Mouse (Mus musculus) frontal cortex, adult 2 months (tissue): ENCODE results near the gene Tmem132b. TPM values are rescaled to one million over a fixed set of nuclear protein-coding genes. Genes with fewer than 3 reads are reported as not detected.
A peak's percentile ranks its signal among the peaks of the same experiment; 100 is the strongest.

ENCODE experiments used
- DNase-seq, 2 experiments: peaks; one replicate each; pipeline ENCODE4 v3.0.0; 2022; ENCODE audit warnings: low spot score in 1 of 2; ENCODE audit errors: extremely low spot score in 1 of 2
- polyA plus RNA-seq: library from polyadenylated mRNA; depleted of rRNA; stranded (reverse); fragments of >200 nt; gene quantifications from 2 replicates; pipeline ENCODE4 v1.2.3, GENCODE M21; 2012

The Tmem132b gene
- polyA plus RNA-seq, 1 experiment = 26.8 TPM

DNA sequence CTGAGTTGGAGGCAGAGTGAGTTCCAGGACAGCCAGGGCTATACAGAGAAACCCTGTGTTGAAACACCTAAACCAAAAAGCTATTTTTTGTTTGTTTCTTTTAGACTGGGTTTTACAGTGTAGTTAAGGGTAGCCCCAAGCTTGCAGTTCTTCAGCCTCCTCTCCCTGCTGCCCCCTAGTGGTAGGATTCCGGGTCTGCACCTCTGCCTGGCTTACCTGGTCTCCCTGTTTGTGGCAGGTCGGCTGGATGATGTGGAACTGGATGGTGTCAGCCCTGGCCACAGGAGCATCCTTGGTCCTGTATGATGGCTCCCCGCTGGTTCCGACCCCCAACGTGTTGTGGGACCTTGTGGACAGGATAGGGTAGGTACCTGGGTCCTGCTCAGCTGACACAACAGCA is 22.0 kb upstream of the Tmem132b start:
- peak in 1 of 2 experiments; percentile 70 for DNase-seq

DNA sequence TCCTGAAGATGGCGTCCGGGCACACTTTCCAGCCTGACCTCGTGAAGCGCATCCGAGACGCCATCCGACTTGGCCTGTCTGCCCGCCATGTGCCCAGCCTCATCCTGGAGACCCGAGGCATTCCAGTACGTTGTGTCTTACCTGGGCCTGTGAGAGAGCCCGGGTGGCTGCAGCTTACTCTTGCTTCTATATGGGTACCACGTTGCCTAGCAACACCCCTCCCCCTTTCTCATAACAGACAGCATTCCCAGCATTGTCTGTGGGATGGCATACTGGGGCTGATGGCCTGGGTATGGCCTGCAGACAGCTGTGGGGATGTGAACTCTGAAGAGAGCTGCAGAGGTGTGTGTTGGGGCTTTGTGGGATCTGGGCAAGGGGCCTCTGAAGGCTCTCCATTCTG is 16.6 kb upstream of the Tmem132b start:
- peak in 1 of 2 experiments; percentile 35 for DNase-seq

DNA sequence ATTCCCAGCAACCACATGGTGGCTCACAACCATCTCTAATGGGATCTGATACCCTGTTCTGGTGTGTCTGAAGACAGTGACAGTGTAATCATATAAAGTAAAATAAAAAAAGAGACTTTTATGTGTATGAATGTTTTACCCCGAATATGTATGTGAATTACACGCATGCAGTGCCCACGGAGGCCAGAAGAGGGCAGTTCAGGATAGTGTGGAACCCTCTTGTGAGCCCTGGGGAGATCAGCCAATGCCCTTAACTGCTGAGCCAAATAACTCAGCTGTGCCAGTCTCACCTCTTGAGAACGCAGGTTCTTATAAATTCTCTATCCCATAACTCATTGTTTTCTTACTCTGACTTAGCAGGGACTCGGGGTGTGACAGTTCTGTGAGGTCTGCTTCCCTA is 12.9 kb upstream of the Tmem132b start:
- DNase-seq = peak in 1 of 2 experiments; percentile 76

DNA sequence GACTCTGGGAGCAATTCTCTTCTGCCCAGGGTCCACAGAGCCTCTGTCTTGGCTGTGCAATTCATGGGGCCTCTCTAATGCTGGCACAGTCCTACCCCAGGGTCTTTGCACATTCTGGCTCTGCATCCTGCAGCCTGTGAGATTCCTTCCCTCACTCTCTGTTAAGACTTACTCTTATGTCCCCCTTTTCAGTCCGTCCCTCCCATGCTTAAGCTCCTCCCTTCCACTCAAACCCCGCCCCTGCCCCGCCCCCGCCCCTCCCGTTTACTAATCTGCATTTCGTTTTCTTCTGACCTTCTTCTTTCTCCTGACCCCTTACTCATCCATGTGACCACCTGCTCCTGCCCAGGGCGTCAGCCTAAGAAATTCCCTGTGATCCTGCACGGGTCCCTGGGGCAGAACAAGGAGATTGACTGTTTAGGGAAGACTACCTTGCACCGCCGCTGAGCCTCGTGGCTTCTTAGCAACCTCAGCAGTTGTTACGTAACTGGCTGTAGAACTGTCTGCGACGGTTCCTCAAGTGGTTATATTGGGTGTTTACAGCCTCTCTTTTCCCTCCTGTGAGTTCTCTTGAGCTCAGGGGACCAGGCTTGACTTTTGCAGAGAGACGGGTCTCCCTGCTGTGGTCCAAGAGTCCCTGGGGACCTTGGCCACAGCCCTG is 10.5 kb upstream of the Tmem132b start:
- peak in 1 of 2 experiments; percentile 64 for DNase-seq

DNA sequence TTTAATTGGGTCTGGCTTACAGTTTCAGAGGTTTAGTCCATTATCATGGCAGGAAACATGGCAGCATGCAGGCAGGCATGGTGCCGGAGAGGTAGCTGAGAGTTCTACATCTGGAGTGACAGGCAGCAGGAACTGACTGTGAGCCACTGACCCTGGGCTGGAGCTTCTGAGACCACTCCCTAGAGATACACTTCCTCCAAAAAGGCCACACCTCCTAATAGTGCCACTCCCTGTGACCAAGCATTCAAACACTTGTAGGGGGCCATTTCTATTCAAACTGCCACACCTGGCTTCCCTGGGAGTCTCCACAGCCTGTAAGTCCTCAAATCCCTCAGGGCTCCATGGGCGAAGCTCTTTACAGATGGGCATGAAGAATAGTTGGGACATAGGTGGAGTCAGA is 8.2 kb upstream of the Tmem132b start:
- no peak for DNase-seq

DNA sequence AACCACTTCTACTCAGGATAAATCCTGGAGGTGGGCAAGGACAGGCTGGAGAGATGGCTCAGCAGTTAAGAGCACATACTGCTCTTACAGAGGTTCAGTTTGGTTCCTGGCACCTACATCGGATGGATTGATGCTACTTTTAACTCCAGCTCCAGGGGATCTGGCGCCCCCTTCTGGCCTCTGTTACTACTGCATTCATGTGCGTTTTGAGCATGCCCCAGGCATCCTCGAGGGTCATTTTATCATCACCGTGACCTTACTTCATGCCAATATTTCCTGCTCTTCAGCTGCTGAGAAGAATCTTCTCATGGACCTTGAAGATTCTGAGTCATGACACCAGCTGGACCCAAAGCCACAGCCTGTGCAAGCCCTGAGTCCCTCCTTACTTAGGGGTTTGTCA is 6.1 kb upstream of the Tmem132b start:
- no peak for DNase-seq

DNA sequence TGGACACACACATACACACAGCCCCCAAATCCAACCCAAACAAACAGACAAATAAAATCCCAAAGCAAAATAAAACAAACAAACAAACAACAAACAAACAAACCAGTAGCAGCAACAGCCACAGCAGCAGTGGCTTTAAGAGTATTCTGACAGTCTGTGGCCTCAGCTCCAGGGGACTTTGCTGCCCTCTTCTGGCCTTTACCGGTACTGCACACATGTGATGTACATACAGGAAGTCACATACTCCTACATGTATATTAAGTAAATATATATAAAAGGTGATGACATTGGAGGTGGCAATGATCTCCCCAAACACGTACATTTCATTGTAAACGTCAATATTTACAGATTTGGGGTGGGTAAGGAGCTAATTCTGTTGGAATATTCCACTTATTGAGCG is 5.1 kb upstream of the Tmem132b start:
- DNase-seq = peak in 1 of 2 experiments; percentile 47

DNA sequence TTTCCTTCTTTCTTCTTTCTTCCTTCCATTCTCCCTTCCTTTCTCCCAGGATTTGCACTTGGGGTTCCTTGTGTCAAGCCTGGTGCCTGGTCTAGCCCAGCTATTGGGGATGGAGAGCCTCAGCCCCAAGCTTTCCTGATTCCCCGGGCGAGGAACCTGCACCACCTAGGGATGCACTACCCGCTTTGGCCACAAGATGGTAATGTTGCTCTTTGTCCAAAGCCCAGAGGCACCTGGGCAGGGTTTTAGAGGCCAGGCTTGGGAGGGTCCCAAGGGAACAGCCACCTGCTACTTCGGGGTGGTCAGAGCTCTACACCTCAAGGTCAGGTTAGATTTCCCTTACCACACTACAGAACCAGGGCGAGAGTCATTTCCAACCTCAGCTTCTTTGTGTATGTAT is 2.5 kb upstream of the Tmem132b start:
- peak in 1 of 2 experiments; percentile 94 for DNase-seq

DNA sequence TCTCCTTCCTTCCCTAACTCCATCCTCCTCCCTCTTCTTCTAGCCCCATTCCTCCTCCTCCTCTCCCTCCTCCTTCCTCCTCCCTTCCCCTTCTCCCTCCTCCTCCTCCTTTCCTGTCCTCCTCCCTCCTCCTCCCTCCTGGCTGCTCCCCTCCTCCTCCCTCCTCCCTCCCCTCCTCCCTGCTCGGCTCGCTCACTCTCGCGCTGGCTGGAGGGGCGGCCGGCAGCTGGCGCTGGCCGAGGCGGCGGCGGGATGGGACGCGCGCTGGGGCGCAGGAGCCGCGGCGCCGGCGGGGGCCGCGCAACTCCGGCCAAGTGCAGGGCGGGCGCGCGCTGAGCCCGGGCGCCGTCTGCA is 594 bp downstream of the Tmem132b start:
- peak in 1 of 2 experiments; percentile 66 for DNase-seq

DNA sequence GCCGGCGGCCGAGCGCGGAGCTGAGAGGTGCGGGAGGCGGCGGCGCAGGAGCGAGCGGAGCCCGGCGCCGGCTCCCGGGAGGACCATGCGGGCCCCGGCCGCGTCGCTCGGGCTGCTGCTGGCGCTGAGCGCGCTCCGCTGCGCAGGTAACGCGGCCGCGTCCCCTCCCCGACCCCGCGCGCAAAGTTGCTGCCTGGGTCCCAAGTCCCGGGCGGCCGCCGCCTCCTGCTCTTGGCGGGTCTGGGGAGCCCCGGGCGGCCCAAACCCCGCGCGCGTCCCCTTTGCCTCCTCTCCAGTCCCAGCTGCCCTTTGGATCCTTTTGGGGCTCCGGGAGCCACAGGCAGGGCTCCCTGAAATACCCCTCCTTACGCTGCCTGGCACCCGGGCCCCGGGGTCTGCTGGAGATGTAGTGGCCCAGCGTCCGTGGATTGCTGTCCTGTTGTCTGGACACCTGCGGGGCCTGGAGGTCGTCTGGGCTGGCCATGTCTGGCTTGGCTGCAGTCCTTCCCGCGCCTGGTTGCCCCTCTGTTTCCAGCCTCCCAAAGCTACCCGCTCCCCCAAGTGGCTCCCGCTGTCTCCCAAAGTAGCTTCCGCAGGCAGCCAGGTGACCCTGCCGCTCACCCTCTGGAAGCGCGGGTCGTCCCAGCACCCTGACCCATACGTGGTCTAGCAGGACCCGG is 1.1 kb downstream of the Tmem132b start:
- no peak for DNase-seq

DNA sequence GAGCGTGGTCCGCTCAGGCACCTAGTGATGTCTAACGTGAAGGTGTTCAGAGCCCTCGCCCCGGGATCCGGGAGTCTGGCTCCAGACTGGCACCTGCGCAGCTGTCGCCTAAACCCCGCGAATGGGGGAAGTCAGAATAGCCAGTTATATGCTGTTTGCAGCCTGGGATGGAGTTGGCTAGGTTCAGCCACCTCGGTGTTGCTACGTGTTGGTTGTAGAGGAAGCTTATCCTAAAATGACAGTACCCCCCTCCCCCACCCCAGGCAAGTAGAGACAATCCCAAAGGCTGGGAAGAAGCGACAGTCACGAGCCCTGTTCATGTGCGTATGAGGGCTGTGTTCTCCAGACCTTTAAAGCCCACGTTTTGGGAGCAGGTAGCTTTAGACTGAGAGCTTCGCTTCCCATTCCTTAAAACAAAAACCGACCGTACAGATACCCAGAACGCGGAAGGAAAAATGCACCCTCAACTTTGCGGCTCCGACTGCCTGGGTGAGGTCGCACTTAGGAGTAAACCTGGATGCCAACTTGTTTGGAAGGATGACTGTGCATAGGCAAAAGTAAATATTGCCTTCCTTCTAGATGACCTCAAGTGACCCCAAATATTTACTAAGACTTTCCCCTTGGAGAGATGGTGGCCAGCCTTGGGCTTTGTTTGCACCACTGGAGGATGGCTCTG is 1.8 kb downstream of the Tmem132b start:
- peak in 1 of 2 experiments; percentile 66 for DNase-seq

DNA sequence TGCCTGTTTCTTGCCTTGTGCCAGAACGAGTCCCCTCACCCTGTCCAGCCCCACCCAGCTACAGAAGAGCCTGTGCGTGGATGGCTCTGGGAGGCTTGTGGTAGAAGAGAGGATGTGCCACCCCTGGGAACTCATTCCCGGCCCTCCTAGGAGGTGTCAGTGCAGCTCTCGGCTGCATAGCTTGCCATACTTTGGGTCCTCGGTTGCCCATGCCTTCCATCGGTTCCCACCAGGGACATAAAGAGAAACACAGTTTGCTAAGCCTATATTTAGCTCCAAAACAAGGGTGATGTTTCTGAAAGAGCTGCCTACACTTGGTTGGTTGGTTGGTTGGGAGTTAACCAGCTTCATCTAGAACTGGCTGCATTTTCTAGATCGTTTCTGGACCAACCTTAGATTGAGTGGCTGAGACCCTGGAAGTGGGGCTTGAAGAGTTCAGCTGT is 2.6 kb downstream of the Tmem132b start:
- peak in 1 of 2 experiments; percentile 52 for DNase-seq

DNA sequence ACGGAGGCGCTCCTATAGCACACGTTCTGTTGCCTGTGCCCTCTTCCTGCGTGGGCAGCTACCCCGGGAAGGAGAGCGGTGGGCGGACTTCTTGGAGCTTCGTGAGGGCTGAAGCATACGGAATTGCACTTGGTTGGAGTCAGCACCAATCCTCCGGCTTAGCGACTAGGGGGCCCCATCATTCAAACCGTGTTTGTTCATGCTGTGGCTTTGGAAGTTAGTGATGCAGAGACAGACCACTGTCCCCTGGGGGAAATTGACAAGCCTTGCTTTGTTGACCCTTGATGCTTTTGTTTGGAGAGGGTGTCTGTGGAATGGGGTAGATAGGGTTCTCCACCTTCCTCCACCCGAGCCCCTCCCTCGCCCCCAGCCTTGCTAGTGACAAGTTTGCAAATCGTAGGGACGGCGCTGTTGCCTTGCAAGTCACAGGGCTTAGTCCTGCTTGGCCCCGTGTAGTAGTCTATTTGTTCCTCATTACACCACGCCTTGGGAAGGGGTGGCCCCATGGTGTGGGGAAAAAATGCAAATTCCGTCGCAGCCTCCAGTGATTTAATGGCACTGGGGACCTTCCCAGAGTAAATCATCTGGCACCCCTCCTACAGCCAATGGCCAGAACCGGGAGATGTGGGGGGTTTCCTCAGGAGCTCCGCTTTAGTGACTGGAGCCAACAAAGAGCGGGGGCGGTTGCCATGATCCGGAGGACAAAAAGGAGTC is 3.2 kb downstream of the Tmem132b start:
- peak; percentile 57 to 89 for DNase-seq

DNA sequence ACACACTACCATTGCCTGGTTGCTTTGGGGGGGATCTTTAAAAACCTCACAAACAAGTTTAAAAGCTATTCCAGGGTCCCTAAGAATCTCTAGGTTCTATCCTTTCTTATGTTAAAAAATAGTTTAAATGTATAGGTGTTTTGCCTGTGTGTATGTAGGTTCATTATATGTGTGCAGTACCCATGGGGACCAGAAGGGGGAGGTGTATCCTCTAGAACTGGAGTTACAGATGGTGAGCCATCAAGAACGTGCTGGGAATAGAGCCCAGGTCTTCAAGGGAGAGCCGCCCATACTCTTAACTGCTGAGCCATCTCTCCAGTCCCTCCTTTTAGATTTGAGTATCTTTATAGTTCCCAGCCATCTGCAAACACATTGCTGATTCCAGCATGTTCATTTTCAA is 13.5 kb downstream of the Tmem132b start:
- no peak for DNase-seq

DNA sequence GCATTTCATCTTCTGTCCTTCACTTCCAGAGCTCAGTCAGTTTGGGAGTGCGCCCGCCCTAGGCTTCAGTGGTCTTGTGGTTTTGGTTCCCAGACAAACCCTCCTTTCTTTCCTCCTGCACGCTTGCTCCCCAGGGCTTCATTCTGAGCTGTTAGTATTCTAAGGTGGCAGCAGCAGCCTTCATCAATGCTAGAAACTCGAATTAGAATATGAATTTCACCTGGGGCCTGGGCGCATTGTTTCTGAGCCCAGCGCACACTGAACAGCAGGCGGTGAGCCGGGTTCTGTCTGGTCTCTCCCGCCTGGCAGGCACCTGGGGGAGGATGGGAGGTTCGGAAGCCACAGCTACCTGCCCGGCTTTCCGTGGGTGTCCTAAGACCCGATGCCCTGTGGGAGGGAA is 14.7 kb downstream of the Tmem132b start:
- DNase-seq = no peak

DNA sequence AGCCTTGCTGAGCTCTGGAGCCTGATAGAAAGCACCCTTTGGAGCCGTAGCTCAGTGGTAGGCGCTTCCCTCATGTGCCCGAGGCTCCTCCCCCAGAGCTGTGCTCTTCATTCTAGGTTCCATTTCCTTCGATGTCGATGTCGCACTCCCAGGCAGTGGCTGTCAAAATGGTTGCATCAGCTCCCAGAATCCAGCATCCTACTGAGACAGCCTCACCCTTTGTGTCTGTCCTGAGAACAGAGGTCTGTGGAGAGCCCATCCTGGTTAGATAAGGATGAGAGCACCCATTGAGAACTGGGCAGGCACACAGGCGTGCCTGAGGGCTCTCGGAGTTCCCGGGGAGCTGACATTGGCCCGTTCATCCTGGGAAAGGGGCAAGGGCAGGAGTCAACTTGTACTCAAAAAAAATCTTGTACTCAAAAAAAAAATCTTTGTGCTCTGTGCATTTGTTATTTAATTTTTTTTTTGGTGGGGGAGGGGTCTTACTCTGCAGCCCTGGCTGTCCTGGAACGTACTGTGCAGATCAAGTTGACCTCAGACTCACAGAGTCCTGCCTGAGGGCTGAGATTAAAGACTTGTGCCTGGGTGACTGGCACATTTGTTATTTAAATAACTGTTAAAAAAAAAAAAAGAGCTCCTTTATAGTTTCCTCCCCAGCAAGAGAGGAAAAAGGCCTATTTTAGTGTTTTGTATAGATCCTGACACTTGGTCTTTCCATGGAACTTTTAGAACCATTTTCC is 18.3 kb downstream of the Tmem132b start:
- DNase-seq = no peak

DNA sequence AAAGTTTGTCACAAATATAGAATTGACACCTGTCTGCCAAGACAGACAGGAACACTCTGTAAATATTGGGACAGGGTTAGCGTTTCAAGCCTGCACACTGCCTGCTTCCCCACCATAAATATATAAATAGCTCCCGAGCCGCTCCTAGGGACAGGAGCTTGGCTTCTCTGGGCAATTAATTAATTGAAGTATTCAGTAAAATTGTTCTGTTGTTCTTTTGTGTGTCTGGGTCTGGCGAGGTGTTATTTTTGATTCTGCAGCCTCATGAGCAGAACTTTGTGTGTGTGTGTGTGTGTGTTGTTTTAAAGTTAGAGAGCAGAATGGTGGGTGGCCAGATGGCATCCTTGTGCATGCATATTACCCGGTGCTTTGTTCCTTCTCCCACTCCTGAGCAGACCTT is 24.2 kb downstream of the Tmem132b start:
- no peak for DNase-seq

DNA sequence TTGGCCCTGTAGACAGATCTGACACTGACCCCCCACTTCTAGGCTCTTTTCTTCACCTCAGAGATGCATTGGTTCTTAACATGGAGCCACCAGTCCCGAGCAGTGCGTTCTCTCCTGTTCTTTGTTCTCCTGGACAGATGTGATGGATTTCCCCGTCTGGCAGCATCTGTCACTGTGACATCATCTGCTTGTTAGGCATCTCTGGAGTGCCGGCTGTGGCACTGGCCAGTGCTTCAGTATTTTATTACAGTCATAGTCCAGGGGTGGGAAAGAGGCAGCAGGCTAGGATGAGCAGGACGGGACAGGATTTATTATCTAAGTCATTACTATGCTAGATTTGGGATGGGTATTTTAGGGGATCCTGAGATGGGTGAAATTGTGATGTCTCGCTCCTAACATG is 31.9 kb downstream of the Tmem132b start:
- DNase-seq = no peak

DNA sequence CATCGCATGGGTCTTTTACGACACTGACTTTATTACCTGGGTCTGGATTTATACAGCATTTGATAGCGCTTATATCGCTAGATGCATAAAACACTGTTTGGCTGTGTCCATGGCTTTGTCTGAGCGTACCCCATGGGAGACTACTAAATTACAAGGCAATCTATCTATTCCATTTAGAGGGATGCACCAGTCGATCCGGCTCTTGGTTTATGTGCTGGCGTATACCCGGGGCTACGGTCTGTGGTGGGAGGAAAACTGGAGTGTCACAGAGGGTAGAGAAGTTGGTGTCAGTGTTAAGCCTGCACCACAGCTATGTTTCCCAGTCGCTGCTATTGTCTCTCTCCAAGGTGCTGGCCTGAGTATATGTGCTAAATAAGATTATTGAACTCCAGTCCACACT is 34.2 kb downstream of the Tmem132b start:
- no peak for DNase-seq

DNA sequence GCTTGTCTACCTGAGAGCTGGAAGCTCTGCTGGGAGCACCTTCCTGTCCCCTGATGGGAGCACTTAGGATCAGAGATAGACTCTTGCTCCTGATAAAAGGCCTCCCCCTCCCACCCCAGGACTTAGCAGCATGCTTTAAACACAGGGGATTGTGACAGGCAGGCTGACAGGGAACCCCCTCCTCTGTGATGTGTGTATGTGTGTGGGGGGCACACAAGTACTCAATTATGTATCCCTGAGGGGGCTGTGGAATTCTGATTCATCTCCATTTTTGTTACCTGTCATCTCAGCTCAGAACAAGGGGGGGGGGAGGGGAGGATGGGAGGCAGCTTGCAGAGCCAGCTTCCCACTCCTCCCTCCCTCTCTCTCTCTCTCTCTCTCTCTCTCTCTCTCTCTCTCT is 36.9 kb downstream of the Tmem132b start:
- DNase-seq = no peak

DNA sequence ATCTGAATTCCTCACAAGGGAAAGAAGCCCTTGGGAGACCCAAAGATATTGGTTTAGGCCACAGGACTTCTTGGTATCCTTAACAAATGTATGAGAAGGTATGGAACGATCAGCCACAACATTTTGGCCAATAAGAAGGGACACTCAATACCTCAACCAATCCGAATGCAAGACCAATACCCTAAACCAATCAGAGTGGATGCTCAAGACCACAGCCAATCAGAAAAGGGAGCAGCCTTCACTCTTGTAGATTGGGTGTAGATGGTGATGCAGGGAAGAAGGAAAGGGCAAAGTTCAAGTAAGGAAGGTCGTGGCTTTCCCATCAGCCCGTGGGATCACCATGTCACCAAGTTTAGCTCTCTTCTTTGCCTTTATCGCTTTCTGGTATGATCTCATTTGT is 40.4 kb downstream of the Tmem132b start:
- DNase-seq = no peak
